Mouse (Mus musculus) olfactory bulb, adult 2 months (tissue): Measurements from ENCODE around the gene Olig3. TPM values are rescaled to one million over a fixed set of nuclear protein-coding genes. Genes with fewer than 3 reads are reported as not detected.

ENCODE experiments used
- H3K27ac ChIP-seq: fragments of 200-500 bp; 2 replicates; pipeline ENCODE4 v1.5.1; 2012; ENCODE audit warnings: low read depth, low read length; ENCODE audit not compliant: insufficient read depth
- H3K4me1 ChIP-seq: fragments of 200-500 bp; 2 replicates; pipeline ENCODE4 v1.6.1; 2012; ENCODE audit warnings: low read length; ENCODE audit not compliant: control insufficient read depth, insufficient read depth
- H3K4me3 ChIP-seq: fragments of 200-500 bp; 2 replicates; pipeline ENCODE4 v1.5.1; 2012; ENCODE audit warnings: mild to moderate bottlenecking, low read depth, low read length, moderate library complexity; ENCODE audit not compliant: insufficient read depth
- CTCF ChIP-seq: fragments of 200-500 bp; IDR thresholded peaks from 2 replicates; pipeline ENCODE4 v1.5.1; 2012; ENCODE audit warnings: low read depth, mild to moderate bottlenecking, low read length, moderate library complexity; ENCODE audit not compliant: insufficient read depth
- POLR2A ChIP-seq: fragments of 200-500 bp; IDR thresholded peaks from 2 replicates; pipeline ENCODE4 v1.6.1; 2012; ENCODE audit warnings: mild to moderate bottlenecking, low read depth, low read length, moderate library complexity; ENCODE audit not compliant: insufficient read depth
- WGBS: fragments of 180-500 bp; shearing (Covaris S2); methylation state at CpG from one replicate; pipeline ENCODE4 v1.1.7; 2018; 5-methylcytosine and 5-hydroxymethylcytosine counted together
- polyA plus RNA-seq: library from polyadenylated mRNA; stranded (reverse); fragments of >200 nt; gene quantifications from 2 replicates; pipeline ENCODE4 v1.2.4, GENCODE M21; 2012; ENCODE audit warnings: low replicate concordance; ENCODE audit not compliant: missing spikeins, insufficient read depth, insufficient read length

The Olig3 gene
- polyA plus RNA-seq, 1 experiment = not detected

DNA sequence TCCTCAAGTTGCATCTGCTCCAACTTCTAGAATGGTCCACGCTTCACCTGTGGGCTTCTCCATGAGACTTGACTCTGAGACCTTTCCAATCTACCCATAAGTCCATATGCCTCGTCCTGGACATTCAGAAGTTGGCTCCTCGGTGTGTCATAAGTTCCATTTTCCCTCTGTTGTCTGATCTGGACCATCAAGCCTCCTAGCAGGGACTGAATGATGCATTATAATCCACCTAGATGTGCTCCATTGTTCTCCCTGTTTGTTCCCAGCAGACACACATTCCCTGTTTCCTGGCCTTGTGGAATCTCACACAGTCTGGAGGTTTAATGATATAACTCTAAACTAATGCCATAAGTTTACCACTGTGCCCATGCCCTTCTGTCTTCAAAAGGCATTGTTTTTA lies 50.8 kb downstream of the Olig3 start:
- no peaks in the 10 kb centered on the region for H3K4me1 ChIP-seq
- no peak overlapping the region for H3K4me3 ChIP-seq
- no peak overlapping the region for H3K27ac ChIP-seq
- WGBS = 94% methylated on average over 3 of the region's 3 CpGs
- TF ChIP-seq POLR2A = no peak
- TF ChIP-seq CTCF = no peak

Other genes with a start within 250 kb of the Olig3 start
- gene Ifngr1, start 235.4 kb downstream of the Olig3 start, polyA plus RNA-seq = not detected in 2 replicates